Comparison of ENCODE assay signal across 18 mouse cellular contexts in genomic region chr5:125191608-125192007, GRCm38 (mm10).
"Had no signal": no experiment of that assay in that cellular context is flagged by ENCODE, and none has a peak within 500 bp of the region (broad histone marks: within the 10 kb centered on the region; RNA-seq: fewer than 3 reads in every experiment).

No protein-coding gene starts in this region.

- H3K27me3 ChIP-seq: limb, embryonic 12.5 days; limb, embryonic 15.5 days; midbrain, embryonic 13.5 days; neural tube, embryonic 12.5 days had no signal

- DNase-seq: kidney, adult 9 months; kidney, postnatal 14 days; kidney, postnatal 4 days; left cerebral cortex, postnatal 4 days; liver, postnatal 0 days; lung, embryonic 14.5 days; thymus, adult 18-20 months; thymus, postnatal 36 days had no signal

- H3K9me3 ChIP-seq: limb, embryonic 15.5 days; midbrain, embryonic 13.5 days; neural tube, embryonic 12.5 days had no signal

- H3K9ac ChIP-seq: limb, embryonic 12.5 days; limb, embryonic 15.5 days; liver, embryonic 14.5 days; liver, postnatal 0 days; lung, embryonic 14.5 days; midbrain, embryonic 13.5 days; neural tube, embryonic 12.5 days had no signal

- H3K27ac ChIP-seq: limb, embryonic 12.5 days; limb, embryonic 15.5 days; liver, embryonic 14.5 days; macrophage; midbrain, embryonic 10.5 days; midbrain, embryonic 13.5 days; neural tube, embryonic 12.5 days had no signal

- ATAC-seq: liver, postnatal 0 days; lung, postnatal 0 days; midbrain, embryonic 13.5 days had no signal

- H3K4me2 ChIP-seq: limb, embryonic 12.5 days; limb, embryonic 15.5 days; liver, embryonic 11.5 days; lung, embryonic 14.5 days; midbrain, embryonic 13.5 days; neural tube, embryonic 12.5 days had no signal

- H3K36me3 ChIP-seq: limb, embryonic 12.5 days; limb, embryonic 15.5 days; midbrain, embryonic 10.5 days; midbrain, embryonic 13.5 days; neural tube, embryonic 12.5 days had no signal

- H3K4me3 ChIP-seq: limb, embryonic 12.5 days; limb, embryonic 15.5 days; megakaryocyte, embryonic 14.5 days; midbrain, embryonic 10.5 days; midbrain, embryonic 13.5 days; neural tube, embryonic 12.5 days had no signal
